In genomic region chr6:28932328-28932937, GRCm38 (mm10) we compare ENCODE assay signal across 9 mouse cellular contexts.
DNase-seq lines count a peak whose midpoint lies in the region; ATAC-seq and TF ChIP-seq lines count a peak whose summit lies in the region.
"Had no signal": no experiment of that assay in that cellular context is flagged by ENCODE, and none has a peak within 500 bp of the region (broad histone marks: within the 10 kb centered on the region; RNA-seq: fewer than 3 reads in every experiment).

No protein-coding gene starts in this region.

- no peaks in the 10 kb centered on the region for H3K9me3 ChIP-seq in hindbrain, embryonic 12.5 days (replicated peaks)
- no peaks in the 10 kb centered on the region for H3K9me3 ChIP-seq in liver, postnatal 0 days (ENCODE audit: low read length)
- H3K9me3 ChIP-seq: megakaryocyte, embryonic 14.5 days had no signal

- H3K27me3 ChIP-seq in hindbrain, embryonic 12.5 days: 0 out of 2 replicates have a peak, but pooled peaks cover 3% of the 10 kb centered on the region
- H3K27me3 ChIP-seq in liver, postnatal 0 days (ENCODE audit: insufficient read depth, low read length): no peaks in the 10 kb centered on the region

- H3K36me3 ChIP-seq in hindbrain, embryonic 12.5 days: no peaks in the 10 kb centered on the region
- H3K36me3 ChIP-seq in liver, postnatal 0 days (replicated peaks; ENCODE audit: insufficient read depth, low read length): no peaks in the 10 kb centered on the region

- H3K4me2 ChIP-seq in hindbrain, embryonic 12.5 days (replicated peaks): peak overlapping the region; percentile 51
- H3K4me2 ChIP-seq in liver, postnatal 0 days (ENCODE audit: low read depth, low read length): peak overlapping the region; percentile 42; the same call in 1 of the 2 replicates

- TF ChIP-seq CTCF in liver, postnatal 0 days (IDR thresholded peaks at IDR 0.05; ENCODE audit: low read depth): no peak

- H3K4me1 ChIP-seq in hindbrain, embryonic 12.5 days: peaks cover 20% of the 10 kb centered on the region
- no peaks in the 10 kb centered on the region for H3K4me1 ChIP-seq in liver, postnatal 0 days (ENCODE audit: insufficient read depth)

- H3K9ac ChIP-seq in hindbrain, embryonic 12.5 days: no peak overlapping the region; the same call in 1 of the 2 replicates
- 0 out of 2 replicates have a peak overlapping the region, but pooled peaks have one; percentile 7 for H3K9ac ChIP-seq in liver, postnatal 0 days (replicated peaks)

- H3K27ac ChIP-seq in hindbrain, embryonic 12.5 days: peak overlapping the region; percentile 50
- H3K27ac ChIP-seq in liver, postnatal 0 days (ENCODE audit: low read depth): no peak overlapping the region

- peak; percentile 16 for DNase-seq in adrenal gland, postnatal 10 days
- DNase-seq in adrenal gland, postnatal 25 days: no peak
- peak; percentile 54 for DNase-seq in testis, postnatal 10 days (ENCODE audit: low spot score)
- DNase-seq in testis, postnatal 14 days (ENCODE audit: low spot score): no peak
- DNase-seq in liver, postnatal 0 days: no peak
- DNase-seq in spleen, adult 12 weeks (ENCODE audit: low spot score): no peak
- DNase-seq in urinary bladder, postnatal 10 days (ENCODE audit: low spot score): no peak

- ATAC-seq in hindbrain, embryonic 12.5 days (ENCODE audit: low FRiP score): peak; percentile 73
- ATAC-seq in liver, postnatal 0 days: no peak

- peak overlapping the region; percentile 19 for H3K4me3 ChIP-seq in hindbrain, embryonic 12.5 days
- H3K4me3 ChIP-seq in liver, postnatal 0 days (ENCODE audit: low read depth, low read length): no peak overlapping the region

- TF ChIP-seq EP300 in liver, postnatal 0 days (IDR thresholded peaks at IDR 0.05; ENCODE audit: low read depth): no peak

- WGBS in hindbrain, embryonic 12.5 days: 5% methylated on average over 19 of the region's 19 CpGs
- 23% methylated on average over 18 of the region's 19 CpGs for WGBS in liver, postnatal 0 days (ENCODE audit: insufficient replicate concordance)

Comparison
In these comparisons a context has a peak if more than half of its experiments do, and no peak if none do; other contexts are left out.
1. DNase-seq: peak in adrenal gland, postnatal 10 days (single experiment) and testis, postnatal 10 days (single experiment); none in adrenal gland, postnatal 25 days (single experiment), testis, postnatal 14 days (single experiment), liver, postnatal 0 days (single experiment), spleen, adult 12 weeks (single experiment) and urinary bladder, postnatal 10 days (single experiment).